Mouse (Mus musculus) kidney, embryonic 14.5 days (tissue): Measurements from ENCODE around the gene Mmel1. TPM values are rescaled to one million over a fixed set of nuclear protein-coding genes. Genes with fewer than 3 reads are reported as not detected.

Source experiments
- ATAC-seq: fragments of 200-750 bp; cut with Nextera tagmentation; 2 replicates; pipeline ENCODE4 v1.8.0; 2017; ENCODE audit warnings: moderate number of reproducible peaks, mild to moderate bottlenecking, moderate TSS enrichment, moderate library complexity; ENCODE audit not compliant: low FRiP score, low TSS enrichment
- H3K27ac ChIP-seq: fragments of 300-500 bp; sonication (generic); 2 replicates; pipeline ENCODE4 v1.5.1; 2014; ENCODE audit warnings: low read depth, mild to moderate bottlenecking, low read length, moderate library complexity, mixed read lengths
- H3K27me3 ChIP-seq: fragments of 300-500 bp; sonication (generic); 2 replicates; pipeline ENCODE4 v1.6.1; 2014; ENCODE audit warnings: mild to moderate bottlenecking, low read length; ENCODE audit not compliant: control insufficient read depth, insufficient read depth
- H3K36me3 ChIP-seq: fragments of 300-500 bp; sonication (generic); 2 replicates; pipeline ENCODE4 v1.6.1; 2014; ENCODE audit warnings: low read length, mixed read lengths; ENCODE audit not compliant: control insufficient read depth, insufficient read depth
- H3K4me1 ChIP-seq: fragments of 300-500 bp; sonication (generic); 2 replicates; pipeline ENCODE4 v1.6.1; 2014; ENCODE audit warnings: low read length, mixed read lengths; ENCODE audit not compliant: control insufficient read depth, insufficient read depth
- H3K4me2 ChIP-seq: fragments of 300-500 bp; sonication (generic); replicated peaks from 2 replicates; pipeline ENCODE4 v1.6.1; 2014; ENCODE audit warnings: low read depth, mild to moderate bottlenecking, low read length
- H3K4me3 ChIP-seq: fragments of 300-500 bp; sonication (generic); 2 replicates; pipeline ENCODE4 v1.5.1; 2014; ENCODE audit warnings: mild to moderate bottlenecking, low read length
- H3K9ac ChIP-seq: fragments of 300-500 bp; sonication (generic); 2 replicates; pipeline ENCODE4 v1.6.1; 2014; ENCODE audit warnings: low read depth, mild to moderate bottlenecking, low read length, moderate library complexity
- H3K9me3 ChIP-seq: fragments of 300-500 bp; sonication (generic); 2 replicates; pipeline ENCODE4 v1.6.1; 2016; ENCODE audit warnings: low read length; ENCODE audit not compliant: control insufficient read depth
- WGBS: fragments of 180-500 bp; shearing (Covaris S2); extraction: QIAGEN DNeasy Blood & Tissue Kit; methylation state at CpG from one replicate; pipeline ENCODE4 v1.1.7; 2014; 5-methylcytosine and 5-hydroxymethylcytosine counted together
- polyA plus RNA-seq: library from polyadenylated mRNA; unstranded; fragments of >200 nt; fragmentation: Nextera tagmentation; extraction: Ambion mirVana; gene quantifications from 2 replicates; pipeline ENCODE4 v1.2.1, GENCODE M21; 2014

The Mmel1 gene
- polyA plus RNA-seq, 1 experiment from 2014 or later, result not detected

DNA sequence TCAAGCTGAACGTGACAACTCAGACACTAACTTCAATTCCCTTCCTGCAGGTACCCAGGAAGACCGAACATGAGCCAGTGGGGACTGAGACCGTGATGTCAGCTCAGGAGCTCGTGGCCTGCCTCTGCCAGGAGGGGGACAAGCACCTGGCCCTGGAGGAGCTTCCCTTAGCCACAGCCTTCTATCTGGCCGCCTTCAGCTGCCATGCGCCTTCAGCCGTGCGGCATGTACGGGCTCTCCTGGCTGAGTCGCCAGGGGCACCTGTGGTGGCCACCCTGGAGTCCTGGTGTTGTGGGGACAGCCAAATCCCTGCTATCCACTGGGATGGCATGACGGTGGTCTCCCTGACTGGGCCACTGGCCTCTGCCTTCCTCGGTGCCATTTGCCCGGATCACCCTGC is 30.6 kb upstream of the Mmel1 start:
- Histone ChIP-seq H3K27me3 (no peaks in the 10 kb centered on the region; the same call in 1 of the 2 replicates), H3K4me1 (no peaks in the 10 kb centered on the region), H3K27ac (no peak overlapping the region), H3K4me2 (no peak overlapping the region), H3K36me3 (no peaks in the 10 kb centered on the region), H3K4me3 (no peak overlapping the region), H3K9ac (no peak overlapping the region), H3K9me3 (no peaks in the 10 kb centered on the region)
- 81% methylated on average over 13 of the region's 13 CpGs for WGBS
- ATAC-seq, result no peak

DNA sequence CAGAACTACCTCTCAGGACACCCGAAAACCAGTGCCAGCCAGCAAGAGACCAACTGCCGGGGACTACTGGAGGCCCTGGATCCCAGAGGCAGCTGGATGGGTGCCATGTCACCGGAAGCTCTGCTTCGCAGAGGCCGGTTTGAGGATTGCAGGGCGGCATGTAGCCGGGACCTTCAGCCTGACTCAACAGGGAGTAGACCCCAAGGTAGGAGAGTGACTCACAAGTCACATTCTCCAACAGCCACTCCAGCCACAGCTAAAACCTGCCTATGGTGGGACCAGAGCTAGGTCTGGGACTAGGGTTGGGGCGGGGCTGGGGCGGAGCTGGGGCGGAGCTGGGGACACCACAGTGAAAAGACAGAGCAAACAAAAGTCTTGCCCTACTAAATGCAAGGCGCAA is 30.0 kb upstream of the Mmel1 start:
- ATAC-seq, result no peak
- Histone ChIP-seq H3K4me3 (no peak overlapping the region), H3K27me3 (no peaks in the 10 kb centered on the region; the same call in 1 of the 2 replicates), H3K36me3 (no peaks in the 10 kb centered on the region), H3K27ac (no peak overlapping the region), H3K4me2 (no peak overlapping the region), H3K9ac (no peak overlapping the region), H3K4me1 (no peaks in the 10 kb centered on the region), H3K9me3 (no peaks in the 10 kb centered on the region)
- 48% methylated on average over 11 of the region's 11 CpGs for WGBS

DNA sequence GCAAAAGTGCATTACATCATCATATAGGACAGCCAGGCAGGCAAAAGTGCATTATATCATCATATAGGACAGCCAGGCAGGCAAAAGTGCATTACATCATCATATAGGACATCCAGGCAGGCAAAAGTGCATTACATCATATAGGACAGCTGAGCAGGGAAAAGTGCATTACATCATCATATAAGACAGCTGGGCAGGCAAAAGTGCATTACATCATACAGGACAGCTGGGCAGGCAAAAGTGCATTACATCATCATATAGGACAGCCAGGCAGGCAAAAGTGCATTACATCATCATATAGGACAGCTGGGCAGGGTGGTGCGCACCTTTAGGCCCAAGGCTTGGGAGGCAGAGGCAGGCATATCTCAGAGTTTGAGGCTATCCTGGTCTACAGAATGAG is 16.7 kb upstream of the Mmel1 start:
- Histone ChIP-seq H3K27ac (no peak overlapping the region), H3K36me3 (no peaks in the 10 kb centered on the region), H3K4me2 (no peak overlapping the region), H3K27me3 (peaks cover 28% of the 10 kb centered on the region), H3K9ac (no peak overlapping the region), H3K4me1 (0 out of 2 replicates have a peak, but pooled peaks cover 2% of the 10 kb centered on the region), H3K4me3 (no peak overlapping the region), H3K9me3 (no peaks in the 10 kb centered on the region)
- WGBS, result 93% methylated on average over 1 of the region's 1 CpGs
- no peak for ATAC-seq

DNA sequence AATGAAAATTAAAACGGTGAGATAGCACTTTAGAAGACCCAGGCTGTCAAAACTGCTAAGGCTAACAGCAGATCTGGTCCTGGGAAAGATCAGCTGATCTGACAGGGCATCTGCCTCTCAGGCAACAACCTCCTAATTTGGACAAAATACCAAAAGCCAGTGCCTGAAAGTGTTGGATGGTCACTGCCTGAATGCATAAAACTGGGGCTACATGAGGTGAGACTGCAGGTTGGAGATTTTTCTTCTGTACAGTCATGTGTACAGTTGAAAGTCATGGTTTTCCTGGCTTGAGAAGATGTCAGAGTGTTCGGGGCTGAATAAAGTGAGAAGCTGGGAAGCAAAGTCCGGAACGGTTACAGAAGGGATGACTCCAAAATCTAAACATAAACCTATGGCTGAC is 15.5 kb upstream of the Mmel1 start:
- no peaks in the 10 kb centered on the region for H3K36me3 ChIP-seq
- no peak for ATAC-seq
- H3K27ac ChIP-seq, result no peak overlapping the region
- H3K4me3 ChIP-seq, result no peak overlapping the region
- WGBS, result 78% methylated on average over 4 of the region's 4 CpGs
- peaks cover 30% of the 10 kb centered on the region for H3K27me3 ChIP-seq
- no peak overlapping the region for H3K9ac ChIP-seq
- no peaks in the 10 kb centered on the region for H3K9me3 ChIP-seq
- H3K4me1 ChIP-seq, result 0 out of 2 replicates have a peak, but pooled peaks cover 2% of the 10 kb centered on the region
- H3K4me2 ChIP-seq, result no peak overlapping the region

DNA sequence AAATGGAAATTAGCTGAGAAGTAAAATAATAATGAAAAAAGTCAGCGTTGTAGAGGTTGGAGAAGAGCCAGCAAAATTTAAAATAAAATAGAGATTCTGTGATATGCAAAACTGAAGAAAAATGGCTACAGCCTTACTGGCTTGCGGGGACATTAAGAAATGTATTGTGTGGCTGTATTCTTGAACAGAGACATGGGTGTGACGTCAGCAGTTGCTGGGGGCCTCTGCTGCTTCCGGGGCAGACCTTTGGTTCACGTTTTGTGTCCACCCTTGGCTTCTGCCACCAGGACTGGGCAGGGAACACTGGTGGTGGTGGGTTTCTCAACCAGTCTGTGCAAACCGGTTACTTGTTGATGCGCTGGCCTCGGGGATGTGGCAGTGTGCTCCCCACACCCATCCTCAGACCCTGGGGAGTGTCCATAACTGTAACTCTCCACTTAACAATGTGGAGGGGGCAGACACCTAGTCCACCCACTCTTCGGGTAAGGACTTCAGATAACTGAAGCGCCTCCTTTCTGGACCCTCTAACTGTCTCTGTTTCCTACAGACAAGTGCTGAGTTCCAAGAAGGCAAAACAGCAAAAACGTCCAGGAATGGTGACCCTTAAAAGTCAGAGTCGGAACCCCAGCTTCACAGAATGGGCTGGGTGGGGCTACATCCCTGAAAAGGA is 14.6 kb upstream of the Mmel1 start:
- no peaks in the 10 kb centered on the region for H3K36me3 ChIP-seq
- no peaks in the 10 kb centered on the region for H3K9me3 ChIP-seq
- no peak overlapping the region for H3K4me2 ChIP-seq
- 58% methylated on average over 12 of the region's 12 CpGs for WGBS
- H3K4me3 ChIP-seq, result no peak overlapping the region
- H3K27me3 ChIP-seq, result peaks cover 30% of the 10 kb centered on the region
- H3K4me1 ChIP-seq, result 0 out of 2 replicates have a peak, but pooled peaks cover 2% of the 10 kb centered on the region
- no peak overlapping the region for H3K9ac ChIP-seq
- ATAC-seq, result no peak
- H3K27ac ChIP-seq, result no peak overlapping the region

DNA sequence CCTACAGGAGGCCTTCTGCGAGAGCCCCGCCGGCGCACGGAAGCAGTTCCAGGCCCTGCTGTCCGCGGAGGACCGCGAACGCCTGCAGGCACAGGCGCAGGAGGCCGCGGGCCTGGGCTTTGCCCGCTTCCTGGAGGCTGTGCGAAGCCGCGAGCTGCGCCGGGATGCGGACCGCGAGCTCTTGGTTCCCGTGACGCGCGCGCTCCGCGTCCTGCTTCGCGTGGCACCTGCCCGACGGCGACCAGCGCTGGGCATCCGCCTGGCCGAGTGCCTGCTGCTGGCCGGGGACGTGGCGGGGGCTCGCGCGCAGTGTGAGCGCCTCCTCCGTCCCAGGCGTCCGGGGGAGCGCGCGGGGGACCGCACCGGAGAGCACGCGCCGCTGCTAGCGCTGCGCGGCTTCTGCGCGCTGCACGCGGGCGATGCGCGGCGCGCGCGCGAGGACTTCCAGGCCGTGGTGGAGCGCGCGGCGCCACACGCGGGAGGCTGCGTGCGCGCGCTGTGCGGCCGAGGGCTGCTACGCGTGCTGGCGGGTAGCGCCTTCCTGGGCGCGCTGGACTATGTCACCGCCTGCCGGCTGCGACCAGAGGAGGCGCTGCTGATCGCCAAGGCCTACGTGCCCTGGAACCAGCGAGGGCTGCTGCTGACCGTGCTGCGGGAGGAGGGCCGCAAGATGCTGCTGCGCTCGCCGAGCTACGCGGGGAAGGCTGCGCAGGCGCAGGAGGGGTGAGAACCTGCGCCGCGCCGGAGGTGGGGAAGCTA is 13.5 kb upstream of the Mmel1 start:
- Histone ChIP-seq H3K4me3 (peak overlapping the region; percentile 50), H3K27ac (no peak overlapping the region), H3K36me3 (no peaks in the 10 kb centered on the region), H3K4me2 (peak overlapping the region; percentile 94), H3K27me3 (peaks cover 30% of the 10 kb centered on the region), H3K9ac (peak overlapping the region; percentile 53), H3K4me1 (0 out of 2 replicates have a peak, but pooled peaks cover 2% of the 10 kb centered on the region), H3K9me3 (no peaks in the 10 kb centered on the region)
- under 1% methylated on average over 107 of the region's 110 CpGs for WGBS
- ATAC-seq, result peak; percentile 95

DNA sequence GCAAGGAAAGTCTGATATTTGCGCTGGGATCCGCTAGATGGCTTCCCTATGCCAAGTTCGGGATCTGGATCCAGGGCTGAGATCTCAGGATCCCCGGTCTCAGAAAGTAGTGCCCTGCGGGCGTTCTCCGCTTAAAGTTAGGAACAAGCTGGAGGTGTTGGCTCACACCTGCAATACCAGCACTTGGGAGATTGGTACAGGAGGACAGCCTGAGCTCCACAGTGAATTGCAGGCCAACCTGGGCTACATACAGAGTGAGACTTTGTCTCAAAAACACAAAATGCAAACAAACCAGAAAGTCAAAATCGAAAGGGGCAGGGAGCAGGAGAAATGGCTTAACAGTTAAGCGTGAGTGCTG is 12.9 kb upstream of the Mmel1 start:
- Histone ChIP-seq H3K27ac (no peak overlapping the region), H3K27me3 (peaks cover 30% of the 10 kb centered on the region), H3K4me1 (0 out of 2 replicates have a peak, but pooled peaks cover 2% of the 10 kb centered on the region), H3K4me2 (peak overlapping the region; percentile 94), H3K4me3 (peak overlapping the region; percentile 50), H3K36me3 (no peaks in the 10 kb centered on the region), H3K9me3 (no peaks in the 10 kb centered on the region), H3K9ac (peak overlapping the region; percentile 53; the same call in 1 of the 2 replicates)
- 21% methylated on average over 9 of the region's 9 CpGs for WGBS
- ATAC-seq, result peak; percentile 48; the same call in 1 of the 2 replicates

DNA sequence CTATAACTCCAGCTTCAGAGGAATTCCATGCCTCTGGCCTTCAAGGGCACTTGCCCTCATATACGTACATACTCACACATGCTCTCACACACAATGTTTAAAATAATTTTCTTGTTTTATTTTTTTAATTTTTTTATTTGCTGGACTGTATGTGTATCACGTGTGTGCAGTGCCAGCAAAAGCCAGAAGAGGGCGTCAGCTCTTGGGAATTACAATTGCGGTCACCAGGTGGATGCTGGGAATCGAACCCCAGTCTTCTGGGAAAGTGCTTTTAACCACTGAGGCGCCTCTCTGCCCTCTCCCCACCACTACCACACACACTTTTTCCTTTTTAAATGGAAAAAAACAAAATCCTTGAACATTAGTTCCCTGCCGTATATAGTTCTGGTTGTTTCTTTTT is 12.5 kb upstream of the Mmel1 start:
- peaks cover 30% of the 10 kb centered on the region for H3K27me3 ChIP-seq
- H3K4me3 ChIP-seq, result peak overlapping the region; percentile 50
- no peak for ATAC-seq
- H3K9ac ChIP-seq, result no peak overlapping the region
- no peaks in the 10 kb centered on the region for H3K9me3 ChIP-seq
- 0 out of 2 replicates have a peak, but pooled peaks cover 2% of the 10 kb centered on the region for H3K4me1 ChIP-seq
- WGBS, result 90% methylated on average over 7 of the region's 7 CpGs
- H3K4me2 ChIP-seq, result peak overlapping the region; percentile 94
- H3K36me3 ChIP-seq, result no peaks in the 10 kb centered on the region
- H3K27ac ChIP-seq, result no peak overlapping the region
